Mouse (Mus musculus) MEL-GATA-1-ER (cell line): ENCODE results near the gene Sept11.

Source experiments
- DNase-seq: peaks from one replicate; pipeline ENCODE4 v3.0.0-alpha.2; 2012; ENCODE audit warnings: low read depth; ENCODE audit errors: extremely low read depth

The Sept11 gene

DNA sequence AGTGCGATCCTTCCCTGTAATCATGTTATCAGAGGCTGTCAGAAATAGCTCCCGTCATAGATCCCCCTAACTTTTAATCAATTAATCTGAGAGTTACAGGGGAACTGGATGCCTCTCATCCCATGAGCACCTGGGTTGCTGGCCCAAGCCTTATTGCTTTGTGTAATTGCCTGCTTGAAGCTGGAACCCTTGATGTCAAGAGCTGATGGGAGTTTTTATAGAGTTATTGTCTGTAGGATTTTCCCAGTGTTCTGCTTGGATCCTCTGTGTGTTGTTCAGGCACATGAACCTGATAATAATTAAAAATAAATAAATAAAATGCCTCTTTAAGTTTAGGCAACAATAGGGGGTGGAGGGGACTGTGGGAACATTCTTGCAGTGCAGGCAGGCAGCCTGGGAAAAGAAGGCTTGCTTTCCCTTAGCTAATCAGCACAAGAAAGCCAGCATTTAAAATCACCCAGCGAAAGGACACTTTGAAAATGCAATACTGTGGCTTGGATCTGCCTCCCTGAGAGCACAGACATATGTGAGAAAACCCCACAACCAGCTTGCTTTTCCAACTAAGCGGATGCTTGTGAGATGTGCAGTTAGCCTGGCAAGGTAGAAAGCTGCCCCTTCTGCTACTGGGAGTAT, 33.8 kb downstream of the Sept11 start:
- DNase-seq = no peak

GRCm38 (mm10) chr5:93127722-93128121, 34.5 kb downstream of the Sept11 start:
- DNase-seq = peak; percentile 70

GRCm38 (mm10) chr5:93128765-93129164, 35.5 kb downstream of the Sept11 start:
- DNase-seq = no peak

DNA sequence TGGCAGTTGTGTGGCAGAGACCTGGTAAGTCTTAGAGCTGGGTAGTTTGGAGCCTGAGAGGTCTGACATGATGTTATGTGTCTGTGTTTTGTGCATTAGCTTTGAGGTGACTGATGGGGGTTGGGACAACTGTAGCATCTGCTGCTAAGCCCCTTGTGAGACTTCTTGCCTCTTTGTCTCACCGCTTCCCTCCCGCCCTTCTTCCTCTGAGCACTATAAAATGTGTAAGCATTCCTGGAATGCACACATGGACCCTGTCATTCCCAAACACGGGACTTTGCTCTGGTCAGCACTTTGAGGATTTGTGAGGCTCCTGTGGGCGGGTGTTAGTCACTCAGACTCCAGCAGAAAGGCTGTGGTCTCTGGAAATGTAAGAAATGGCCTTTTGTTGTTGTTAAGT, 36.7 kb downstream of the Sept11 start:
- DNase-seq = no peak

GRCm38 (mm10) chr5:93131401-93131800, 38.2 kb downstream of the Sept11 start:
- no peak for DNase-seq

DNA sequence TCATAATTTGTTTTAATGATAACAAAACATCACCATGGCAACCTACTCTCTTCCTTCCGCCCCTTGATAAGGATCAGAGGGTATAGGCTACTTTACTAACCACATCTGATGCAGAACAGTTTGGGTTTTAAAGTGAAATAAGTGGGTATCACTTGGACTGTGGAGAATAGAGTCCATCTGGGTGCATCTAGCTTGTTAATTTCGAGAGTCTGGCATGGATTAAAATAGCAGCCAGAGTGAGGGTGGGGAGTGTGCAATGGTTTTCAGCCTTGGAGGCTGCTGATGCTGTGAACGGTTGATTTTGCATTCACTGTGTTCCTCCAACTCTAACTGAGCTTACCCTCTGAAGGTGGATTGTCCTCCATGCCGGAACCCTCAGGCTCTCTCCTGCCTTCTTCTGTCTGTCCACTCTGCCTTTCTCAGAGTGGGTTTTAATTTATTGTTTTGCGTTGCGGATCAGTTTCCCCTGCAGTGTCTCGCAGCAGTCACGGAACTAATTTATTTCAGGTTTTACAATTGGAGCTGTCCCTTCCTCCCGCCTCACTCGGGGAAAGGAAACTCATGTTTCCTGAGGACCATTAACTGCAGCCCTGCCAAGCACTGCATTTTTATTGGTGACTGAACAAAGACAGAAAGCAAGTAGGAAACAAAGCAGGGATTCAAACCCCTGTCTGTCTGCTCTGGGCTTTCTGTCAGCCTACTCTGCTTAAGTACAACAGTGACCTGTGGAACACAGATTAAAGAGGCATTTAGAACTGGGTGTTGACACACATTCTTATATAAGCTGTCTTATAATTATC, 40.4 kb downstream of the Sept11 start:
- DNase-seq = no peak

DNA sequence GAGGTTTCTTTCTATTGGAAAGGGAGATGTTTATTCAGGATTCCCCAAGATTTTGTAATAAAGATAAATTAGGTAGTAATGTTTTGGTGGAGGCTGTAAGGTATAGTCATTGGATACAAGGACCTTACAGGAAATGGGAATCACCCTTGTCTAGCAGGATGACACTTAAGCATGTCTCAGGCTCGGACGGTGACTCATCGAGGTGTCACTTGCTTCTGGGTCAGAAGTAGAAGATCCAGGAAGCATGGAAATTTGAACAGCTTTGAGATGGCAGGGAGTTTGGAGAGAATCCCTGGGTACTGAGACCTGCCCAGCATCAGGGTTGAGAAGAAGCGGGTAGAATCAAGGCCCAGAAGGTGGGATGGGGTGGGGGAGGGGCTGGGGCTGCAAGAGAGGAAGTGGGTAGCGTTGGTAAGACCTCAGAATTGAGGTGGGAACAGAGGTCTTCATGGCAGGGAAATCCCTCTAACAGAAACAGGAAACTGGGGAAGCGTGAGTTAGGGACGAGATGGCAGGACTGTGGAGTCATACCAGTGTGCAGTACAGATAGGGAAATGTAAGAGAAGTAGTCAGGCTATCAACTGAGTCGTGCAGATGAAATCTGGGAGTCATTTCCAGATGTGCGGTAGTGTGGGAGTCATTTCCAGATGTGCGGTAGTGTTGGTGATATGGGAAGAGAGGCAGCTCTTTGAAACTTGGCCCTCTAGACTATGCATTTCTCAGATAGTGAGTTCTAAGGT, 42.3 kb downstream of the Sept11 start:
- DNase-seq = peak; percentile 62

- no peak for DNase-seq
Observed at GRCm38 (mm10) chr5:93136956-93137586, 43.8 kb downstream of the Sept11 start.

- no peak for DNase-seq
Observed at GRCm38 (mm10) chr5:93139350-93139749, 46.1 kb downstream of the Sept11 start.

- DNase-seq = no peak
Observed at GRCm38 (mm10) chr5:93140747-93141146, 47.5 kb downstream of the Sept11 start.

DNA sequence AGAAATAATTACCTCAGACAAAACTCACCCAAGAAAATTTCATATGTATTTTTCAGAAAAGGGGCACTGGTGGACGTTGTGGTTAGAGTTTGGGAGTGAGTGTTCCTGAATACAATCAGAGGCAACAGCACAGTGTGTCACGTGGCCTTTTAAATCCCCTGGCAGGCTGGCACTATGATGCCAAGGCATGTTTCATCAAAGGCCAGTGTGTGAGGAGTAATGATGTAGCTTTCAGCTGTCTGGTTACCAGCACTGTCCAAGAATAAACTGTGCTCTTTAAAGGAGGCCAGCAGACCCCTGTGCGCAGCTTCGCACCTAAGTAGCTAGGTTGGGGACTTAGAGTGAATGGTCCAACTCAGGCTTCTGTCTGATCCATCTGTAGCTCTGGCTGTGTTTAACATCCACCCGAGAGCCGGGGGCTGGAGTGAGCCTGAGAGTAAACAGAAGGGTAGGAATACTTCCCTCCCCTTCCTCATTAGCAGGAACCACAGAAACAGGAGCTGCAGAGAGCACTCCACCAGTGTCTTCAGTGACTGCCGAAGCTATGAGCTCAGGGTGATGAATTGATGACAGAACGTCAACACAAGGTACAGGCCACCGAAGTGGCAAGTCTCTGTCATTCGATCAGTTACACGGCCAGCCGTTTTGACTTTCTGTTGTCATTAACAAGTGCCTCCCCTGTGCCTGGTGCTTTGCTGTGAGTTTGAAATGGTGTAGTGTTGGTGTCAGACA, 50.3 kb downstream of the Sept11 start:
- DNase-seq = no peak

DNA sequence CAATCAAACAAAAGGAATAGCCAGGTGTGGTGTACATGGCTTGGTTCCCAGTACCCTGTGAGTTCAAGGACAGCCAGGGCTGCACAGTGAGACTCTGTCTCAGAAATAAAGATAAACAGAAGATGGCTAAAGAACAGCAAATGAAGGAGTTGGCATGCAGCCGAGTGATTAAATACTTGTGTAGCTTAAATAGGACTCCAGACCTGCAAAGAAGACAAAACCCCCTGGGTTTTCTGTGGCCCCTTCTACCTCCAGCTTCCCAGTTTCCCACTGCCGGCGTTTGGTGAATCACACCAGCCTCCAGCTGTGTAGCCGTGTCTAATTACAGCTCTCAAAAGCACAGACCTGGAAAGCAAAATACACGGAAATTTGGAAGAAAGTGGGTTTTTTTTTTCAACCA, 51.6 kb downstream of the Sept11 start:
- no peak for DNase-seq

DNA sequence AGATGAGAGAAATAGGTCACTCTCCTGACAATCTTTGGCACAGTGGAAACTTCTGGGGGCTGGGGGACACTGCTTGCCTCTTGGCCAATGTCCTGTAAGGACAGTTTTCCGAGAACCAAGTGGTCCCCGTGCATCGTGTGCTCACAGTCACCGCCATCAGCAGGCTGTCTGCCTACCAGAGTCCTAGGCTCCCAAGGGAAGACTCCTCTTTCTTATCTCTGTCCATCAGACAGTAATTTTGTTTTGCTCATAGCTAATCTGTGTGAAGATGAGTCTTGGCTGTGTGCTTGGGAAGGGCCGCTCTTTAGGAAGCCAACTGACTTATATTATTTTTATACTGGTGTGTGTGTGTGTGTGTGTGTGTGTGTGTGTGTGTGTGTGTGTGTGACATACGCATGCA, 52.3 kb downstream of the Sept11 start:
- no peak for DNase-seq

GRCm38 (mm10) chr5:93149969-93150777, 56.9 kb downstream of the Sept11 start:
- no peak for DNase-seq

DNA sequence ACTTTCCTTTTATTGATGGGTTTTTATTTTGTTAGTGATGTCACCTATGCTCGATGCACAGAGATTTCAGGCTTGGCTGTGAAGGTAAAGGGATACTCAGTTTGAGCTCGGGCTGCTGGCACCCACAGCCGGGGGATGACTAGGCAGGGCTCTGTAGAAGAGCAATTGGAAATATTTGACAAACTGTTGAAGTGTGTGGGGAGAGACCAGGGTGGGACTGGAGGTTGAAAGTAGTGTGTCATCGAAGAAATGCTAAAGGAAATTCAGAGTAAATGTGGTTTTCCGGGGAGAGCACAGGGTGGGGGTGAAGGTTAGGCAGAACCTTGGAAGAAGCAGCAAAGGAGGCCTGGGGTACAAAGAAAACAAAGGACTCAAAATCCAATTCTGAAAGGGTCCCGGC, 58.7 kb downstream of the Sept11 start:
- no peak for DNase-seq

DNA sequence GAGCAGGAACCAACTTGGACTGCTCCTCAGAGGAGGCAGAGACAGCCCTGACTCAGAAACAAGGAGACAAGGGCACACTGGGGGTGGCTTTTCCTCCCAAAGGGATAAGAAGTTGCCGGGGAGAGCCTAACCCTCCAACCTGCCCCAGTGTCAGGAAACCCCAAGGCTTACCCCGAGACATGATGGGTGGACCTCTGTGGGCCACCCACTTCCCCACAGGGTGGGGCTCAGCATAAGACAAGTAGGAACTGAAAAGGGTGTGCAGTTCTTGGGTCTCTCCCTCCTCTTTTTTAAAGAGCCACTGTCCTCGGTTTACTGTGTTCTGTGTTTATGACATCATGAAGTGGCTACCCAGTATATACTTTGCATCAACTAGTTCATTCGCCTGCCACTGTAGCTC, 59.2 kb downstream of the Sept11 start:
- DNase-seq = no peak

DNA sequence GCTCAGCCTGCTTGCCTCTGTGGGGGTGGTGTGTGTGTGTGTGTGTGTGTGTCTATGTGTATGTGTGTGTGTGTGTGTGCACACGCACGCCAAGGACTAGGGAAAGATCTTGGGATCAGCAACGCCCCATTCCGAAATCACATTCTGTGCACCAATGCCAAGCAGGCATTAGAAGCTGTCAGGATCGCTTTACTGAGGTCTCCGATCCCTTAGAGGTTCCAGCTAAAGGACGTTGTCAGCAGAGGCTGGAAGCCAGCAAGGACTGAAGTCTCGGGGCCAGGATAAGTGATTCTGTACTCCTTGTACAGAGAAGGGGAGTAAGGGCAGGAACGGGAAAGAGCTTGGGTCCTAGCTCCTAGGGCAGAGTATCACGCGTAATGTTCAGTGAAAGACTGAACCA, 61.2 kb downstream of the Sept11 start:
- no peak for DNase-seq

DNA sequence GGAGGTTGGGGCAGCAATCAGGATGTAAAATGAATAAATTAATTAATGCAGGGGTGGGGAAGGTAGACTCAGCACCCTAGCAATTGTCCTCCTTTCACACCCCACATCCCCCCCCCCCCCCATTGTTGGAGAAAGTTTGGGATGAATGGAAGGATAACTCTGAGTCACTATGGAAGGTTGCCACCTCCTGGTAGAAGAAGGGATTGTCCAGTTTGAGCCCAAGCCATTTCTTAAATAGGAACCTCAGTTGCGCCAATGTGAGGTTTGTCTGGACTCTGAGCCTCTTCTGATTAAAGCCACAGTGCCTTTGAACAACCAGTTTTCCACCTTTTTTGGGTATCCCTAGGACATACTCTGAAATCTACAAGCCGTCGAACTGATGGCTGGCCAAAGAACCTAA, 70.3 kb downstream of the Sept11 start:
- no peak for DNase-seq

DNA sequence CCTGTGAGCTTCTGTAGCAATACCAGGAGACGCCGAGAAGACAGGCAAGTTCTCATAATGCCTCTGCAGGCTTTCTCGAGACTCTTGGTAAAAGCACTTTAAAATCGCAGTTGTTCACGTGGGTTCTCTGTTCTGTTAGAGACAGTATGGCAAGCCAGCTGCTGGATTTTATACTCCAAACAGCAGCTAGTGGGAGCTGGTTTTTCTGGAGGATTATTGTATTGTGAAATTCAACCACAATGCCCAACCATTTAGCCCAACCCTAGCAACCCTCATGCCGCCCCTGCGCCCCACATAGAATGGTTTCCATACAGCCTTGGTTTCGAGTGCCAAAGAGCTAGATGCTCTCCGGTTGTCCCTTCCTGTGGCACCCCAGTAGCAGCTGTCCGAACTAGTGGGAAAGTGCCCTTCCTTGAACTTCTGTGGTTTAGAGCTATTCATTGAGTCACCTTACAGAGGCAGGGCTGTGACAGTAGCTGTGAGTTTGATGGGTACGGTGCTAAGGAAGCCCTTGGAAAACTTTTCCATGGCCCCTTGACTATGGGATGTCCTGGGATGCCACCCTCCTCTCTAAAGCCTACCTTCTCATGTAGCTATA, 74.8 kb downstream of the Sept11 start:
- DNase-seq = no peak

DNA sequence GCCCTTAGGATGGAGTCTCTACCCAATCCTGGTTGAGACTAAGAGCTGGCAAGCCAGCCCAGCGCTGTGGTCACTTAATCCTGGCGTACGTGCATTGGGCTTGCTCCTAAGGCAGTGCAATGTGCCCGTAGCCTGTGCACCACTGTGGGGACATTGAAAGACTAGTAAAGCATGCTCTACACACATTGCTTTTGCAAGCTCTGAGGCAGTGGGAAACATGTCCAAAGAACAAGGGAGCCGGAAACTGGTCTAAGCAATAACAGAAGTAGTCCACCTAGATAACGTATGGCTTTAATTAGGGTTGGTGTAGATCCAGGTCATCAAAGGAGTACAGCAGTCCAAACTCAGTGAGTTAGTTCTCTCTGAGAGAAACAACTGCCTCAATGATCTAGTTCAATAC, 75.4 kb downstream of the Sept11 start:
- DNase-seq = no peak
